Mouse (Mus musculus) midbrain, postnatal 0 days (tissue): Measurements from ENCODE around the gene Ccdc9b. TPM values are rescaled to one million over a fixed set of nuclear protein-coding genes. Genes with fewer than 3 reads are reported as not detected.

Source experiments
- ATAC-seq: fragments of 200-750 bp; cut with Nextera tagmentation; 2 replicates; pipeline ENCODE4 v1.8.0; 2017; ENCODE audit warnings: moderate number of reproducible peaks, mild to moderate bottlenecking, moderate TSS enrichment, moderate library complexity; ENCODE audit not compliant: low FRiP score
- DNase-seq: peaks from one replicate; pipeline ENCODE4 v3.0.0-alpha.2; 2015; ENCODE audit warnings: low spot score
- H3K27ac ChIP-seq: fragments of 300-500 bp; sonication (generic); 2 replicates; pipeline ENCODE4 v1.5.1; 2014; ENCODE audit warnings: low read depth, mild to moderate bottlenecking, low read length, mixed read lengths
- H3K27me3 ChIP-seq: fragments of 300-500 bp; sonication (generic); 2 replicates; pipeline ENCODE4 v1.6.1; 2014; ENCODE audit warnings: low read length, control low read depth, mixed read lengths; ENCODE audit not compliant: insufficient read depth
- H3K36me3 ChIP-seq: fragments of 300-500 bp; sonication (generic); 2 replicates; pipeline ENCODE4 v1.6.1; 2014; ENCODE audit warnings: low read length, control low read depth, mixed read lengths; ENCODE audit not compliant: insufficient read depth
- H3K4me1 ChIP-seq: fragments of 300-500 bp; sonication (generic); 2 replicates; pipeline ENCODE4 v1.6.1; 2014; ENCODE audit warnings: mild to moderate bottlenecking, control low read depth, antibody characterized with exemption, low read length, mixed read lengths; ENCODE audit not compliant: insufficient read depth
- H3K4me2 ChIP-seq: fragments of 300-500 bp; sonication (generic); 2 replicates; pipeline ENCODE4 v1.6.1; 2014; ENCODE audit warnings: low read depth, mild to moderate bottlenecking, low read length, mixed read lengths; ENCODE audit not compliant: poor library complexity, severe bottlenecking
- H3K4me3 ChIP-seq: fragments of 300-500 bp; sonication (generic); 2 replicates; pipeline ENCODE4 v1.5.1; 2014; ENCODE audit warnings: low read depth, mild to moderate bottlenecking, low read length, moderate library complexity
- H3K9ac ChIP-seq: fragments of 300-500 bp; sonication (generic); replicated peaks from 2 replicates; pipeline ENCODE4 v1.6.1; 2014; ENCODE audit warnings: mild to moderate bottlenecking, low read length, moderate library complexity, mixed read lengths; ENCODE audit not compliant: poor library complexity, severe bottlenecking
- H3K9me3 ChIP-seq: fragments of 300-500 bp; sonication (generic); 2 replicates; pipeline ENCODE4 v1.6.1; 2016; ENCODE audit warnings: low read length, control low read depth
- CTCF ChIP-seq: IDR thresholded peaks from 2 replicates; pipeline ENCODE4 v1.5.1; 2016; ENCODE audit warnings: antibody characterized with exemption, mild to moderate bottlenecking
- WGBS: fragments of 180-500 bp; shearing (Covaris S2); extraction: QIAGEN DNeasy Blood & Tissue Kit; methylation state at CpG from one replicate; pipeline ENCODE4 v1.1.7; 2014; 5-methylcytosine and 5-hydroxymethylcytosine counted together
- polyA plus RNA-seq: library from polyadenylated mRNA; unstranded; fragments of >200 nt; fragmentation: Nextera tagmentation; extraction: Ambion mirVana; gene quantifications from 2 replicates; pipeline ENCODE4 v1.2.1, GENCODE M21; 2015
- total RNA-seq: library from RNA; depleted of rRNA; stranded (reverse); fragments of >200 nt; gene quantifications from 2 replicates; pipeline ENCODE4 v1.2.3, GENCODE M21; 2014

Gene Ccdc9b
- total and polyA plus RNA-seq, 2 experiments from 2014 or later: 0.79 to 1.5 TPM

GRCm38 (mm10) chr2:118755407-118755806 lies 7.1 kb downstream of the Ccdc9b start:
- H3K4me3 ChIP-seq: no peak overlapping the region
- TF ChIP-seq CTCF: no peak
- H3K4me2 ChIP-seq: no peak overlapping the region
- 81% methylated on average over 6 of the region's 6 CpGs for WGBS
- no peaks in the 10 kb centered on the region for H3K9me3 ChIP-seq
- H3K27ac ChIP-seq: no peak overlapping the region
- DNase-seq (no peak), ATAC-seq (no peak)
- no peaks in the 10 kb centered on the region for H3K27me3 ChIP-seq
- no peaks in the 10 kb centered on the region for H3K4me1 ChIP-seq
- H3K36me3 ChIP-seq: no peaks in the 10 kb centered on the region
- H3K9ac ChIP-seq: no peak overlapping the region

GRCm38 (mm10) chr2:118754143-118754542 lies 8.3 kb downstream of the Ccdc9b start:
- no peak for ATAC-seq

DNA sequence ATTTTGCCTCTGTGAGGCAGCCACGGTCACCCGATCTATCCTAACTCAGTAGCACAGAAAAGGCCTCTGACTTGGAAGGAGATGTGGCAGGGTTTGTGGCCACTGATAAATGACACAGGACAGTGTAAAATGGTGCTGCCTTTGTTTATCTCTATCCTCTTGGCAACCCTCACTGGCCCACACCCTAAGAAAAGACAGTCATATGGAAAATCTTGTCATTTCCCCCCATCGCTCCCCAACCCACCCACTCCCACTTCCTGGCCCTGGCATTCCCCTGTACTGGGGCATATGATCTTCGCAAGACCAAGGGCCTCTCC lies 9.7 kb downstream of the Ccdc9b start:
- WGBS: 92% methylated on average over 4 of the region's 4 CpGs

More at GRCm38 (mm10) chr2:118754143-118754542, 8.3 kb downstream of the Ccdc9b start:
- Histone ChIP-seq H3K9ac (no peak overlapping the region), H3K27me3 (no peaks in the 10 kb centered on the region), H3K4me1 (no peaks in the 10 kb centered on the region; the same call in 1 of the 2 replicates), H3K9me3 (no peaks in the 10 kb centered on the region), H3K27ac (no peak overlapping the region), H3K4me3 (no peak overlapping the region), H3K4me2 (no peak overlapping the region), H3K36me3 (0 out of 2 replicates have a peak, but pooled peaks cover 2% of the 10 kb centered on the region)
- DNase-seq: no peak
- no peak for TF ChIP-seq CTCF
- 95% methylated on average over 5 of the region's 5 CpGs for WGBS

DNA sequence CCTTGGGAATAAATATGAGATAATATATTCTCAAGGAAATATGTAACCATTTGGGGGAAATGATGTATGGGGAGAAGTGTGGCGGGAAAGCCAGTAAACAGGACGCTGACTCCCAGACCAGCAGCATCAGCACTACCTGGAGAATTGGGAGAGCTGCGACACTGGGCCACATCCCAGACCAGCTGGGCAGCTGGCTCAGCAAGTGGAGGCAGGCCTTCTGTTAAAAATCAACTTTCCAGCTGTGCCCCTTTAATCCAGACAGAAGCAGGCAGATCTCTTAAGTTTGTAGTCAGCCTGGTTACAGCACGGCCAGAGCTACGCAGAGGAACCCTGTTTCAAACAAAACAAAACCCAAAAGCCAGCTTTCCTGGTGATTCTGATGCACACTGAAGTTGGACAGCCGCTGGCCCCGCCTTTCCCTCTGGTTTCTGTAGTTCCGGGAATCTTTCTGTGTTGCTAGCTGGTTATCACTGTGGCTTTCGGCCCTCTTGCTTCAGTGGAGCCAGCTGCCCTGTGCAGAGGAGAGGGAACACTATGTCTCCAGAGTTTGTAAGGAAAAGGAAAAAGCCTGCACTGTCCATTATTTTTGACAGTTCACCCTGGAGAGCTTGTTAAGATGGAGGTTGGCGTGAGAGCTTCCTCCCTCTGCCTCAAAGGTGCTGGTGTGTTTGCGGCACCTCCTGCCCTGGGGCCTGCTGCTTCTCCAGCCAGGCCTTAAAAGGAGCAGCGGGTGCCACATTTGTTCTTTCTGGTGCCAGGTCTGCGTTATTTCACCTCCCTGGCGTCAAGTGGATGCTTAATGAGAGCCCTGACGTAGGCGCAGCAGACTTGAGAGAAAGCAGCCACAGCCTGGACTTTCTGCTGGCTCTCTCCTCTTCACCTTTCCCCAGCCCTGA lies 10.3 kb downstream of the Ccdc9b start:
- no peak for TF ChIP-seq CTCF
- Histone ChIP-seq H3K9ac (no peak overlapping the region), H3K27me3 (no peaks in the 10 kb centered on the region), H3K27ac (no peak overlapping the region), H3K36me3 (0 out of 2 replicates have a peak, but pooled peaks cover 4% of the 10 kb centered on the region), H3K9me3 (no peaks in the 10 kb centered on the region), H3K4me1 (peaks cover 3% of the 10 kb centered on the region; the same call in 1 of the 2 replicates), H3K4me2 (no peak overlapping the region), H3K4me3 (no peak overlapping the region)
- WGBS: 69% methylated on average over 16 of the region's 16 CpGs
- DNase-seq: no peak
- no peak for ATAC-seq

More for the DNA sequence above, 9.7 kb downstream of the Ccdc9b start:
- ATAC-seq (no peak), DNase-seq (no peak)
- Histone ChIP-seq H3K4me1 (peaks cover 1% of the 10 kb centered on the region; the same call in 1 of the 2 replicates), H3K36me3 (0 out of 2 replicates have a peak, but pooled peaks cover 4% of the 10 kb centered on the region), H3K4me2 (no peak overlapping the region), H3K4me3 (no peak overlapping the region), H3K9me3 (no peaks in the 10 kb centered on the region), H3K27ac (no peak overlapping the region), H3K9ac (no peak overlapping the region), H3K27me3 (no peaks in the 10 kb centered on the region)
- no peak for TF ChIP-seq CTCF

- WGBS: 79% methylated on average over 8 of the region's 8 CpGs
Measured at GRCm38 (mm10) chr2:118750476-118750875, 12.0 kb downstream of the Ccdc9b start.

DNA sequence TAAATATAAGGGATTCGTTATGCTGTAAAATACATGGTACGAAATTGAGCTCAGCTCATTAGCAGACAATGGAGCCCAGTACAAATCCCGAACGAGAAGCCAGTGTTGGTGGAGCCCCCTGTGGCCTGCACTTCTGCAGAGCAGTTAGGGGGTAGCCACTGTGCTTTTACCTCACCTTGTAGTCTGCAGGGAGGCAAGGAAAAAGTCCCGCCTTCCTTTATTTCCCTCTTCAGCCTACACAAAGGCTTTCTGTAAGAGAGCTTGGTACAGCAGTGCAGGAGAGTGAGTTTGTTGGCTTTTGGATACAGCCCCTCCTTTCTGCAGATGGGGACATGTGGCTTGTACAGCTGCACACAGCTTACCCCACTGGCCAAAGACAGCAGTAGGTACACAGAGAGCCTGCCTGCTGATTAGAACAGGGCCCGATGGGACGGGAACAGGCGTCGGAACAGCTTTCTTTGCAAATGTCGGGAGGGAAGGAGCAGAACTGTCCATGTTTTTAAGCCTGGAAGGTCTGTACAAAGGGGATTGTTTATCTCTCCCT lies 13.0 kb downstream of the Ccdc9b start:
- Histone ChIP-seq H3K27ac (no peak overlapping the region), H3K4me2 (no peak overlapping the region), H3K27me3 (no peaks in the 10 kb centered on the region), H3K4me1 (peaks cover 4% of the 10 kb centered on the region; the same call in 1 of the 2 replicates), H3K4me3 (no peak overlapping the region), H3K36me3 (0 out of 2 replicates have a peak, but pooled peaks cover 4% of the 10 kb centered on the region), H3K9ac (0 out of 2 replicates have a peak overlapping the region, but pooled peaks have one; percentile 3), H3K9me3 (no peaks in the 10 kb centered on the region)
- WGBS: 25% methylated on average over 10 of the region's 10 CpGs
- TF ChIP-seq CTCF: no peak; the same call in 1 of the 2 replicates
- DNase-seq (no peak), ATAC-seq (no peak)

More at GRCm38 (mm10) chr2:118750476-118750875, 12.0 kb downstream of the Ccdc9b start:
- TF ChIP-seq CTCF: no peak
- 0 out of 2 replicates have a peak, but pooled peaks cover 4% of the 10 kb centered on the region for H3K36me3 ChIP-seq
- no peak overlapping the region for H3K9ac ChIP-seq
- ATAC-seq (no peak), DNase-seq (no peak)
- no peaks in the 10 kb centered on the region for H3K9me3 ChIP-seq
- H3K27me3 ChIP-seq: no peaks in the 10 kb centered on the region
- H3K4me3 ChIP-seq: no peak overlapping the region
- no peak overlapping the region for H3K27ac ChIP-seq
- no peak overlapping the region for H3K4me2 ChIP-seq
- peaks cover 4% of the 10 kb centered on the region; the same call in 1 of the 2 replicates for H3K4me1 ChIP-seq
